10 mouse cellular contexts compared by ENCODE assay signal in the genomic region with DNA sequence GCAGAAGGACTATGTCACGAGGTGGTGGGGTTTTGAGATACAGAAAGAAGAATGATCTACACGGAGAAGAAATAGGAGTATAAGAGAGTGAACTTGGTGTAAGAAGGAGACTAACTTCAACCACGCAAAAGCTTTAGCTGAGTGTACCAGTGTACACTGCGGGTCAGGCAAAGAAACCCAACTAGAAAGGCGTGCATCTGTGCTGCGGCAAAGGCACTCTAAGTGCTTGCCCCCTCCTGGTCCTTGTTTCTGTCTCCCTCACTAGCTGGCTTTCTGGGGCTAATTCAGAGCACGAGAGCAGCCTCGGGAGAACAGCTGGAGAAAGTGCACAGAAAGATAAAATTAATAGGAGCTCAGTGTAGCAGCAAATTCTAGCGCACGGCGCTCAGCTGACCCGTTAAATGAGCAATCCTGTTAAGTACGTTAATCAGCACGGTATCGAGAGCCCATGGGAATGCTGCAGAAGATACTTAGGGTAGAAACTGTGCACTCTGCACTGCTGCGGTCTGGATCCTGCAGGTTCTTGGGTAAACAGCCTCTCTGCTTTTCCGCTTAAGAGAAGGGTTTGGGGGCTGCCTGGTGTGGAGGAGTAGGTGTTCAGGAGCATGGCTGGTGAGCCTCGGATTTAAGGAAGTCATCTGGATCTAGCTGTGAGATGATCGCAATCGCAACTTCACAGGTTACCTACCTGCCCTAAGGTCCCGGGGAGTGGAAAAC. TPM values are rescaled to one million over a fixed set of nuclear protein-coding genes. Genes with fewer than 3 reads are reported as not detected.
DNase-seq lines count a peak whose midpoint lies in the region; ATAC-seq and TF ChIP-seq lines count a peak whose summit lies in the region.
"Had no signal": no experiment of that assay in that cellular context is flagged by ENCODE, and none has a peak within 500 bp of the region (broad histone marks: within the 10 kb centered on the region; RNA-seq: fewer than 3 reads in every experiment).

No protein-coding gene starts in this region.

- no peak for TF ChIP-seq EP300 in heart, adult 2 months (IDR thresholded peaks at IDR 0.05; ENCODE audit: insufficient read depth, low read depth, low read length)

- WGBS in heart, embryonic 11.5 days (ENCODE audit: insufficient replicate concordance), result 24% methylated on average over 21 of the region's 21 CpGs
- 23% methylated on average over 21 of the region's 21 CpGs for WGBS in heart, adult 2 months
- 27% methylated on average over 21 of the region's 21 CpGs for WGBS in hindbrain, embryonic 14.5 days
- WGBS in midbrain, postnatal 0 days, result 28% methylated on average over 21 of the region's 21 CpGs

- H3K4me3 ChIP-seq in heart, embryonic 11.5 days (ENCODE audit: low read depth, low read length), result peak overlapping the region; percentile 39
- no peak overlapping the region for H3K4me3 ChIP-seq in heart, adult 2 months
- H3K4me3 ChIP-seq in cortical plate, adult 2 months (ENCODE audit: insufficient read depth, low read length), result peak overlapping the region; percentile 55; the same call in 1 of the 2 replicates
- peak overlapping the region; percentile 43 for H3K4me3 ChIP-seq in hindbrain, embryonic 14.5 days (replicated peaks; ENCODE audit: low read length)
- peak overlapping the region; percentile 48 for H3K4me3 ChIP-seq in midbrain, postnatal 0 days (ENCODE audit: low read depth, low read length)
- H3K4me3 ChIP-seq: erythroblast, embryonic 14.5 days had no signal

- H3K9ac ChIP-seq in heart, embryonic 11.5 days (ENCODE audit: low read depth, low read length), result no peak overlapping the region
- H3K9ac ChIP-seq in heart, adult 2 months (ENCODE audit: low read depth, low read length), result no peak overlapping the region
- H3K9ac ChIP-seq in hindbrain, embryonic 14.5 days, result no peak overlapping the region
- H3K9ac ChIP-seq in midbrain, postnatal 0 days (replicated peaks; ENCODE audit: low read length, poor library complexity, severe bottlenecking), result no peak overlapping the region

- H3K9me3 ChIP-seq in heart, embryonic 11.5 days (replicated peaks; ENCODE audit: control insufficient read depth, low read length), result no peaks in the 10 kb centered on the region
- no peaks in the 10 kb centered on the region for H3K9me3 ChIP-seq in hindbrain, embryonic 14.5 days (ENCODE audit: control insufficient read depth, low read length)
- H3K9me3 ChIP-seq in midbrain, postnatal 0 days (ENCODE audit: low read length), result no peaks in the 10 kb centered on the region

- no peak for DNase-seq in heart, adult 2 months
- no peak for DNase-seq in hindbrain, embryonic 14.5 days (ENCODE audit: low spot score)
- DNase-seq in midbrain, postnatal 0 days (ENCODE audit: low spot score), result no peak
- DNase-seq in frontal cortex, adult 2 months (ENCODE audit: extremely low spot score in 1 of 2, low spot score in 1 of 2), result no peak
- DNase-seq in left cerebral cortex, adult 11 months (ENCODE audit: low spot score), result no peak
- no peak for DNase-seq in left cerebral cortex, postnatal 25 days (ENCODE audit: low spot score in 2 of 2)
- DNase-seq: B cell, adult 2 months had no signal

- TF ChIP-seq CTCF in heart, adult 2 months (IDR thresholded peaks at IDR 0.05), result no peak
- TF ChIP-seq CTCF in cortical plate, adult 2 months (IDR thresholded peaks at IDR 0.05; ENCODE audit: extremely low read depth, insufficient read depth, low read length), result no peak
- TF ChIP-seq CTCF in midbrain, postnatal 0 days (IDR thresholded peaks at IDR 0.05), result no peak

- no peaks in the 10 kb centered on the region for H3K79me2 ChIP-seq in heart, adult 2 months (replicated peaks; ENCODE audit: control insufficient read depth, insufficient read depth, low read length)

- no peak for TF ChIP-seq POLR2A in heart, adult 2 months (IDR thresholded peaks at IDR 0.05; ENCODE audit: insufficient read depth, low read depth, low read length)
- TF ChIP-seq POLR2A in cortical plate, adult 2 months (IDR thresholded peaks at IDR 0.05; ENCODE audit: extremely low read depth, insufficient read depth, low read length), result no peak

- H3K27ac ChIP-seq in heart, embryonic 11.5 days (ENCODE audit: low read depth, low read length), result no peak overlapping the region
- no peak overlapping the region for H3K27ac ChIP-seq in heart, adult 2 months
- H3K27ac ChIP-seq in cortical plate, adult 2 months (ENCODE audit: insufficient read depth, low read length), result no peak overlapping the region
- no peak overlapping the region for H3K27ac ChIP-seq in hindbrain, embryonic 14.5 days
- no peak overlapping the region for H3K27ac ChIP-seq in midbrain, postnatal 0 days (ENCODE audit: low read depth, low read length)

- H3K36me3 ChIP-seq in heart, embryonic 11.5 days (ENCODE audit: control insufficient read depth, insufficient read depth, low read length), result no peaks in the 10 kb centered on the region
- H3K36me3 ChIP-seq in heart, adult 2 months (ENCODE audit: control insufficient read depth, insufficient read depth, low read length), result no peaks in the 10 kb centered on the region
- H3K36me3 ChIP-seq in hindbrain, embryonic 14.5 days (replicated peaks; ENCODE audit: control insufficient read depth, insufficient read depth), result no peaks in the 10 kb centered on the region
- no peaks in the 10 kb centered on the region for H3K36me3 ChIP-seq in midbrain, postnatal 0 days (ENCODE audit: insufficient read depth, low read length)

- intact Hi-C loops in heart, adult 2 months (cut with DNase I), result no loop called here
- intact Hi-C loops in left cerebral cortex, postnatal 25 days (cut with DNase I), result loop anchor here (5.0 kb wide), 2 partner anchors 377 to 603 kb away; no protein-coding TSS in a partner anchor

- H3K27me3 ChIP-seq in heart, embryonic 11.5 days (ENCODE audit: control insufficient read depth, insufficient read depth, low read length), result peaks cover 30% of the 10 kb centered on the region
- peaks cover 2% of the 10 kb centered on the region for H3K27me3 ChIP-seq in heart, adult 2 months (ENCODE audit: control insufficient read depth, insufficient read depth, low read length)
- peaks cover 43% of the 10 kb centered on the region for H3K27me3 ChIP-seq in hindbrain, embryonic 14.5 days (ENCODE audit: control insufficient read depth, insufficient read depth, low read length)
- peaks cover 14% of the 10 kb centered on the region; the same call in 1 of the 2 replicates for H3K27me3 ChIP-seq in midbrain, postnatal 0 days (ENCODE audit: insufficient read depth, low read length)

- H3K4me1 ChIP-seq in heart, embryonic 11.5 days (ENCODE audit: control insufficient read depth, insufficient read depth, low read length), result no peaks in the 10 kb centered on the region
- H3K4me1 ChIP-seq in heart, adult 2 months (ENCODE audit: control insufficient read depth, insufficient read depth, low read length), result no peaks in the 10 kb centered on the region
- no peaks in the 10 kb centered on the region for H3K4me1 ChIP-seq in cortical plate, adult 2 months (ENCODE audit: control insufficient read depth, insufficient read depth, low read length)
- H3K4me1 ChIP-seq in hindbrain, embryonic 14.5 days (replicated peaks; ENCODE audit: control insufficient read depth, insufficient read depth, low read length), result no peaks in the 10 kb centered on the region; the same call in 1 of the 2 replicates
- no peaks in the 10 kb centered on the region for H3K4me1 ChIP-seq in midbrain, postnatal 0 days (ENCODE audit: insufficient read depth, low read length)

- ATAC-seq in heart, embryonic 11.5 days (replicated peaks; ENCODE audit: insufficient number of reproducible peaks, low FRiP score, low TSS enrichment), result no peak
- peak; percentile 75 for ATAC-seq in hindbrain, embryonic 14.5 days (ENCODE audit: low FRiP score)
- no peak for ATAC-seq in midbrain, postnatal 0 days (ENCODE audit: low FRiP score)

- peak overlapping the region; percentile 77 for H3K4me2 ChIP-seq in heart, embryonic 11.5 days
- peak overlapping the region; percentile 71 for H3K4me2 ChIP-seq in hindbrain, embryonic 14.5 days (replicated peaks)
- H3K4me2 ChIP-seq in midbrain, postnatal 0 days (ENCODE audit: low read depth, low read length, poor library complexity, severe bottlenecking), result peak overlapping the region; percentile 68

RNA-seq across cellular contexts. Expression of a gene that starts 0.8 kb away (rescaled TPM):
- 0.15 and 0.26 TPM in 2 replicates for polyA plus RNA-seq in heart, embryonic 11.5 days (2014; fragmentation: Nextera tagmentation; extraction: Ambion mirVana)
- not detected for total RNA-seq in heart, adult 2 months (2021)
- not detected in 2 replicates for polyA plus RNA-seq in heart, adult 2 months (2012; rRNA removed)
- polyA plus RNA-seq in cortical plate, adult 2 months (2012; rRNA removed), result 2.3 and 2.4 TPM in 2 replicates
- polyA plus RNA-seq in hindbrain, embryonic 14.5 days (2014; fragmentation: Nextera tagmentation; extraction: Ambion mirVana), result 3.3 and 4.5 TPM in 2 replicates
- total RNA-seq in midbrain, postnatal 0 days (2014; rRNA removed), result 7.1 and 9.4 TPM in 2 replicates
- 4.6 and 5.9 TPM in 2 replicates for polyA plus RNA-seq in midbrain, postnatal 0 days (2015; fragmentation: Nextera tagmentation; extraction: Ambion mirVana)
- polyA plus RNA-seq in frontal cortex, adult 2 months (2012; rRNA removed), result 2.0 and 2.1 TPM in 2 replicates
- total RNA-seq in left cerebral cortex, postnatal 25 days (2021), result 1 to 10 TPM; 6.7 to 7.0 TPM
- polyA plus RNA-seq: erythroblast, embryonic 14.5 days had no signal
